Mouse (Mus musculus): ENCODE results near the gene Cdc20b.

DNA sequence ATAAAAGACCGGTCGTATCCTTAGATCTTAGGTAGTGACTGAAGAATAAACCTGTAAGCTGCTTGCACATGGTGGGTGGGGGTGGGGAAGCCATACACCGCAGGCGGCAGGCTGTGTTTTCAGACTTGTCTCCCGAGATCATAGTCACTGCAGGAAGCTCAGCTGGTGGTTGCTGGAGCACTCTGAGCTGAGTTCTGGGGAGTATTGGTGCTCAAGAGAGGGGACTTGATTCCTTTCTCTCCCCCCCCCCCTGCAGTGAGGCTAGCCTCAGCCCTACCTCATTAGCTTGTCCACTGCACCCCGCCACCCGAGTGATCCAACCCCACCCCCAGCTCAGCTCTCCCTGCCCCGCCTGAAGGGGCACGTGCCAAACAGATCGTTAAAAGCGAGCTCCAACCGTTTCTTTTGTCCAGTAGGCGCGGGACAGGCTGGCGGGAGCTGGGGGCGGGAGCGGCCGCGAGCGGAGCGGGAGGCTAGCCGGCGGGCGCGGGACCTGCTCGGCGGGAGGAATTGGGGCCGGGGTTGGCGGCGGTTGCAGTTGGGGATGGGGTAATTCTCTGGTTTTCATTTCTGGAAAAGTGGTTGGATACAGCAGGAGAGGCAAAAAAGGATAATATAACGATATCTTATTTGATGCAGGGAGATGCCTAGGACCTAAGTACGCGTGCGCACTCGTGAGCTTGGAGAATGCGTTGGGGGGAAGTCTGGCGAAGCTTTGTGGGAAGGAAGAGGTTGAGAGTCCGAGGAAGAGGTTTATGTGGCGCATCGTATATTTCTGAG lies 2.9 kb upstream of the Cdc20b start:
- TF ChIP-seq CTCF (IDR thresholded peaks at IDR 0.05; ENCODE audit: borderline replicate concordance, insufficient read depth, low read length) (no peak), POLR2A (IDR thresholded peaks at IDR 0.05; ENCODE audit: low read depth, low read length) (no peak)
